Mouse (Mus musculus): ENCODE measurements around the gene Plcg1. TPM values are rescaled to one million over a fixed set of nuclear protein-coding genes. Genes with fewer than 3 reads are reported as not detected.

Gene Plcg1
- total RNA-seq (2015; ENCODE audit: low replicate concordance) (2.2 and 7.5 TPM in 2 replicates), total RNA-seq (2017; ENCODE audit: low replicate concordance) (3.0 and 11.6 TPM in 2 replicates)

DNA sequence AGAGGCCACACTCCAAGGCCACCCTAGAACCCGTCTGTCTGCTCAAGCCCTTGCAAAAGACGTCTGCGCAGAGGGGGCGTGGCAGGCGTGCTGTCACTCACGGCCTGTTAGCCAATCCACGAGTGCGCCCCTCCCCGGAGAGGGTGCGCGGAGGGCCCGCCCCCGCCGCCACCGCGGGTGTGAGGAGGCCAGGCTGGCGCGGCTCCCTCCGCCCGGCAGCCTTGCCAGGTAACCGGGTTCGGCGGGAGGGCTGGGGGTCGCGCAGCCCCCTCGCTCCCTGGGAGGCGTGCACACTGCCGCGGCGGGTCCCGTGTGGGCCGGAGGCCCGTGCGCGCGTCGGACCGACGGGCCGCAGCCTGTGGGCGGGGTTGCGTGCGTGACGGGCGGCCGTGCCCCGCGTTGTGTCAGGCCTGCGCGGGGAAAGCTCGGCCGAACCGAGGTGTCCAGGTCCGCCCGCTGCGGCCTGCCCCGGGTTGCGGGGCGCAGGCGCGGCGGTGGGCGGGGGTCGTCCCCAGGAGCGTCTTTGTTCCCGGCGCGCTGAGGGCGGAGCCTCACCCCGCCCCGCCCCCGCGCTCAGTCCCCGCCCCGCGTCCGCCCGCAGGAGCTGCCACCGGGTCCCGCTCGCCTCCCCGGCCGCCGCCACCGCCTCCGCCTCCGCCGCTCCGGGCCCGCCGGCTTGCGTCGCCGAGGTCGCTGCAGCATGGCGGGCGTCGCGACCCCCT lies at the start of gene Plcg1:
Plcg1 (plus strand) TSS at position 184 of the 722 bp plus-strand sequence.
- peak; percentile 91 for ATAC-seq (replicated peaks; ENCODE audit: low FRiP score, poor library complexity, severe bottlenecking)

DNA sequence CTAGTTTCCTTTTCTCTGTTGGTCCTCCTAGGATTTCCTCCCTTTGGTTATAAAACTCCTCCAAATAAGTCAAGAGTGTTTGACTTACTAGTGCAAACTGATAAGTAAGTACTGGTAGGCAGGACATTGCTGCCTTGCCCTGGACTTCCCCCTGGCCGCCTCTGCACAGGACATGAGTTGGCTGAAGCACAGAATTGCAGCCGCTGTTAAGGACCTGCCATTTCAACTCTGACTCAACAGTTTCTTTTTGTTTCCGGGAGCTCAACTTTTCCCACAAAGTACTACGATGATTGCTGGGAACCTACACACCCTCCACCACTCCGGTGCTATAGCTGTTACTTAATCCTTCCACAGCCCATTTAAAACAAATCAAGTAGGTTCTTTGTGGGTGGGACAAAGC lies 30.8 kb upstream of the Plcg1 start:
- ATAC-seq (replicated peaks; ENCODE audit: low FRiP score, poor library complexity, severe bottlenecking): no peak

DNA sequence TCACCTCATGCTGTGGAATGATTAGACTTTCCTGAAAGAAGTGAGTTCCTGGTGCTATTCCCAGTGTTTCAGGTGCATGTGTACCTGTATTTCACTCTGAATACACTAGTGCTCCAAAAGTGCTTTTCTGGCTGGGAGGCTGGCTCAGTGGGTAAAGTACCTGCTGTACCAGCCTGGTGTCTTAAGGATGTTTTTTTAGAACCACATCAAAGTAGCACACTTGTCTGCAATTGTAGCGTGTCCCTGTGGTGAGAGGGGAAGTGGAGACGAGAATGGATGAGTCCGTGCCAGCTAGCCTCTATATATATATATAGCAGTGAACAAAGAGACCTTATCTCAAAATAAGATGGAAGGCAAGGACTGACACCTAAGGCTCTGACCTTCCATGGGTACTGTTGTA lies 29.5 kb upstream of the Plcg1 start:
- ATAC-seq (replicated peaks; ENCODE audit: low FRiP score, poor library complexity, severe bottlenecking): no peak

DNA sequence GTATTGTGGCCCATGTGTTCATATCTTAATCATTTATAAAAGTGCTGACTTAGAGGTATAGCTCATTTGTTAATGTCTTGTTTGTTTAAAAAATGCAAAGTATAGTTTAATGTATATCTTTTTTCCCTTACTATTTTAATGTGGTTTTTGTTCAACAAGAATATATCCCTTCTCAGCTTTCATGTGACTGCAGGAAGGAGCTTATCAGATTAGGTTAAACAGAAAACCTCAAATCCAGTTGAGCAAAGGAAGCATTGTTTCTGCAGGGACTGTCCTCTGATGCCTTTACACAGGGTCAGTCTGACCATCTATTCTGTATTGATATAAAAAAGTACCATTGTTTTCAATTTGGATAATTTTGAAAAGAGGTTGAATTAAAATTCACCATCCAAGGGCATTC lies 28.3 kb upstream of the Plcg1 start:
- no peak for ATAC-seq (replicated peaks; ENCODE audit: low FRiP score, poor library complexity, severe bottlenecking)

DNA sequence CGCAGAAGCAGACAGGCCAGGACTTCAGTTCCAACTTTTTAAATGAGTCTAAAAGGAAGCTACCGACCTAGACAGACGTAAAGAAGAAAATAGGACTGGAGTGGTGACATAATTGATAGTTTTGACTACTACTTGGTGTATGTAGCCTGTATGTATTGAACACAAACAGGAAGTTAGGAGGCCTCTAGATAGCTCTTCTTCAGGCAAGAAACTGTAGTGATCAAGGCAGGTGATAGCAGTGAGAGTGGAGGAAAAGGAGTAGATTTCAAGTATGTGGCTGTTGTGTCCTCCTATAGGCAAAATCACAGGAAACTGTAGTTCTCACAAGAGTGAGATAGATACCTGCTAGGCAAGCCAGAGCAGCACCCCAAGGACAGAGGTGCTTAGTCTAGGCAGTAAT lies 23.4 kb upstream of the Plcg1 start:
- ATAC-seq (replicated peaks; ENCODE audit: low FRiP score, poor library complexity, severe bottlenecking): no peak

DNA sequence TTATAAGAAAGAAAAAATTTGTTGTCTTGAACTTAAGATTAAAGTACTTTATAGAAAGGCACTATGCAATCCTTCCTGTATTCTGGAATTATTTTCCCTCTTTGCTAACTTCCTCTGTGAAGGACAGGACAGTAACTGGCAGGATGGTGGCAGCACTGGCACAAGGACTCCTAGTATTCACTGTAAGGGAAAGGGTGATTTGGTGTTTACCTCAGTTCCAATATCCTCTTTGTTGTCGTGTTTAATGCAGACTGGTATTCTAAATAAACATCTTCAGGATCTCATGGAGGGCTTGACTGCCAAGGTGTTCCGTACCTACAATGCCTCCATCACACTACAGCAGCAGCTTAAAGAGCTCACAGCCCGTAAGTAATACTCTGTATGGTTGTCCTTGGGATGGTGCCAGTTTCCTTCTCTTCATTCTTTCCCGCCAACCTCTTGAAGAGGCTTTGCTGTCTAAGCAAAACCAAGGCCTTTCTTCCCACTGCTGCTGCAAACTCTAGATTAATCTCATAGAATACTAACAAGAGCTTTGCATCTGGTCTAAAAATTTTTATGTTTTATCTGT lies 15.6 kb upstream of the Plcg1 start:
- ATAC-seq (replicated peaks; ENCODE audit: low FRiP score, poor library complexity, severe bottlenecking): no peak

DNA sequence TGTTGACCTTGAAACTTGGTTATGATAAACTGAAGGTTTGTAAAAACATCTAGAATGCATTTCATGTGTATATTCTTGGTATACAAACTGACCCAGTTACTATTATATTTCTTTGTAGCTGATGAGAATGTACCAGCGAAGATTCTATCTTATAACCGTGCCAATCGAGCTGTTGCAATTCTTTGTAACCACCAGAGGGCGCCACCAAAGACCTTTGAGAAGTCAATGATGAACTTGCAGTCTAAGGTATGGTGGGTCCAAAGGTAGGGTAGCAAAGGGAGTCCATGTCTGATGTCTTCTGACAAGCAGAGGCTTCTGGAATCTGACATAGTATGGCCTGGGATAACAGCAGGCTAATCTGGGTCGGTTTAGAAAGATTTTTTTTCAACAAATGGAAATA lies 13.8 kb upstream of the Plcg1 start:
- 0 out of 2 replicates have a peak, but pooled peaks have one; percentile 54 for ATAC-seq (replicated peaks; ENCODE audit: low FRiP score, poor library complexity, severe bottlenecking)

DNA sequence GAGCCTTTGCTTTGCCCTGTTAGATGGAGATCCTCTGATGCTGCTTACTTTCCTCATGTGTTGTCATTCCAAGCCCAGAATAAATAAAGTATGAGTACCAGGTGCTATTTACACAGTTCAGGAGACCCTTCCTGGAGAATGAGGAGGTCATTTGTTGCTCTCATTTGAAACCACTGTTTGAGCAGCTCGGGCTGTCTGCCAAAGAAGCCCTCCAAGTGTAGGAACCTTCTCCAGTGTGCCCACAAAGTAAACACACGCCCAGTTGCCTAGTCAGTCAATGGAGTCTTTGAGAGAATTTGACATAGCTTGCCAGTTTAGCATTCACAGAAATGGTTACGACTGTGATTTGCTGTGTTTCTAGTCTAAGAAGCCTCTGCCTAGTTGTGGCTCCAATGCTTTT lies 12.3 kb upstream of the Plcg1 start:
- no peak for ATAC-seq (replicated peaks; ENCODE audit: low FRiP score, poor library complexity, severe bottlenecking)

DNA sequence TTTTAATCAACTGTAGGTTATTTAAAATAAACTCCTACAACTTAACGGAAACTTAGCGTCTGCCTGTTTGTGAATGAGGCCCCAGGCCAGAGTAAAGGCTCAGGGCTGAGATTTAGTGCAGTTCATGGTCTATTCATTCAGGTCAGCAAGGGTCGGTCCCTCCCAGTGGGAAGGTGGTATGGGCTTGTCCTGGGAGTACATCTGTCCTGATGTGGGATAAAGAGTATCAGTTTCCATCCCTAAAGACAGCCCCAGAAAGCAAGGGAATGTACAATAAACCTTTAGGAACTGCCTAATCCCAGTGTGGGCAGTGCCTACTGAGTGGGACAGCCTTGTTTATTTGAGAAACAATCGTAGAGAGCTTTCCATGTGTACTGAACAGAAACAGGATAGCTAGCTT lies 8.4 kb upstream of the Plcg1 start:
- no peak for ATAC-seq (replicated peaks; ENCODE audit: low FRiP score, poor library complexity, severe bottlenecking)

DNA sequence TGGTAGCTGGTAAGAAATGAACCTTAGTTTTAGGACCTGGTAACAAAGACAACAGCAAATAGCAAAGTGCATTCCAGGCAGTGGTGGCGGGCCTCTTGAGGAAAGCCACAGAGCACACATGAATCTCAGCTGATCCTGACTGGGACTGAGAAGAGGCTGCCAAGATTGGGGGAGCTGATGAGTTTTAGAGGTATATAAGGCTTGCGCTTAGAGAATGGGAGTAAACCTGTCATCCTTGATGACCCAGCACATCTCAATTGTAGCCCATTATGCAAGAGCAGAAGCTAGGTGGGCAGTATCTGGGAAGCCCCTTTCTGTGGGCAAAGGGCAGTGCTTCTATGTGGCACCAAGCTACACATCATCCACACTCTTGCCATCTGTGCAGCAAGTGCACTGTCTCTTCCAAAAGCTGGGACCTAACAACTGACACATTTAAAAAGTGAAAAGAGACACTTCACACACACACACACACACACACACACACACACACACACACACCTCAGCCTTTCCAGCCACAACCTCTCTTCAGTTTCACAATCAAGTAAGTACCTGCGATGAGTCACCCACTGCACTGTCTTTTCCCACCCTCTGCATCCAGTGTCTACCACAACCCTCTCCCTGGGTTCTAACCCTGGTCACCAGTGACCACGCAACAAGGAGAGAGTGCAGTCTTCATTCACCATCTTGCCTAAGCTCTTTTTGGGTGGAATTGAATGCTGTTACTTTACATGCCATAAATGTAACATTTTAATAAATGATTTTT lies 7.3 kb upstream of the Plcg1 start:
- no peak for ATAC-seq (replicated peaks; ENCODE audit: low FRiP score, poor library complexity, severe bottlenecking)

DNA sequence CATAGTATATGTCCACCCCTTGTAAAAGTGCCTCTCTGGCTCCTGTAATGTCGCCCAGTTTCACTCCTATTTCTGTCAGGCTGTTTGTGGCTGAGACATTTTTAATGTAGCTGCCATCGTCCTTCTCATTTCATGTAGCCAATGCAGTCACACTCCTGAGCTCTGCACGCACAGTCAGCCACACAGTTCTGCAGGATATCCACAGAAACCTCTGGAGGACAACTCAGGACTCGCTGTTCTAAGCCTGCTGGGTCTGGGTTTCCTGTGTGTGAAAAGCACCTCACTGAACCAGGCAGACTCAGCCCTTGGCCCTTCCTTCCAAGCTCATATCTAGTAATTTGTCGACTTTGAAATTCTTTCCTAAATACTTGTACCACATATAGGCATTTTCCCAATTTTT lies 6.6 kb upstream of the Plcg1 start:
- no peak for ATAC-seq (replicated peaks; ENCODE audit: low FRiP score, poor library complexity, severe bottlenecking)

DNA sequence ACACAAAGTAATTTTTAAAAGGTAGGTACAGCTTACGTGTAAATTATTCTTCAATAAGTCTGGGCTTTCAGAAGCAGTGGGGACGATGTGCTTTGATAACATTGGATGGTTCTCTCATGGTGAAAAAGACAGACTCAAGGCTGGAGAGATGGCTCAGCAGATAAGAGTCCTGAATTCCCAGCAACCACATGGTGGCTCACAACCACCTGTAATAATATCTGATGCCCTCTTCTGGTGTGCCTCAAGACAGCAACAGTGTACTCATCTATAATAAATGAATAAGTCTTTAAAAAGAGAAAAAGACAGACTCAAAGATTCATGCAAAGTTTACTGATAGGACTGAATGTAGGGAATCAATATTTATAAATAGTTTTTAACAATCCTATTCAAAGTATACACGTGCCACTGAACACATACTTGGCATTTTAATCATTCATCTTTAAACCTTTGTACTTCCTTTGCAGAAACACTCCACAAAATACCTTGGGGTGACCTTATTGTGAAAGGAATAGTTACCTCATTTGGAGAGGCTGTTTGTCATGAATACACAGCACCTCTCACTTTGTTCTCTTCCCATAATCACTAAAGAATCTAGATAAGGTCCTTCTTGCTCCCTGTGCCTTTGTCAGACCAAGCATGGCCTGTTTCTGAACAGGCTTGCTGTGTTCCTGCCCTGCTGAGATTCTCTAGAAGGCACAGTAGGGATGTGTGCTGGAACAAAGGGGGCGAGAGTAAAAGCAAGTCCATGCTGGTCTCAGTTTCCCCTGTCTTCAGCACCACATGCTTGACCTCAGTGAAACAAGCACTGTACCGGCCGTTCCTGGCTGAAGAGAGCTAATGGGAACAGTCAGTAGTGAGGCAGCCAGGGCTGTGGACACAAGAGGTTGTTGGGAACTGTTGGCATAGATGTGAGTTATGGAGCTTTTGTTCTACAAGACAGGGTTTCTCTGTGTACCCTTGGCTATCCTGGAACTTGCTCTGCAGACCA lies 4.9 kb upstream of the Plcg1 start:
- no peak for ATAC-seq (replicated peaks; ENCODE audit: low FRiP score, poor library complexity, severe bottlenecking)

DNA sequence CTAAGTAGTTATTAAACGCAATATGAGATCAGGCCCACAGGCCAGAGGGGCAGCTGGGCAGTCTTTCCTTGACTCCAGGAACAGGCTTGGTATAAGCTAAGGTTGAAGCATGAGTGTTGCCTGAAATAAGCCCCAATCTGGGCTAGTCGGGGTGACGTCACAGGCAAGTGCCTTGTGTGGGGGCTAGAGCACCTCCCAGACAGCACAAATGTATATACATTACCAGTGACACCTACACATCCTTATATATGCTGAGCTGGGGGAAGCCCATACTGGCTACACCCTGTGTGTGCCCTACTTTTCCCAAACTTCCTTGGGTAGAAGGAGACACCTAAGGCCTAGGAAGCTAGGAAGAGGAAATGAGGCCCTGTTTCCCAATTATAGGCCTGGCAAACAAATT lies 2.1 kb upstream of the Plcg1 start:
- ATAC-seq (replicated peaks; ENCODE audit: low FRiP score, poor library complexity, severe bottlenecking): no peak

DNA sequence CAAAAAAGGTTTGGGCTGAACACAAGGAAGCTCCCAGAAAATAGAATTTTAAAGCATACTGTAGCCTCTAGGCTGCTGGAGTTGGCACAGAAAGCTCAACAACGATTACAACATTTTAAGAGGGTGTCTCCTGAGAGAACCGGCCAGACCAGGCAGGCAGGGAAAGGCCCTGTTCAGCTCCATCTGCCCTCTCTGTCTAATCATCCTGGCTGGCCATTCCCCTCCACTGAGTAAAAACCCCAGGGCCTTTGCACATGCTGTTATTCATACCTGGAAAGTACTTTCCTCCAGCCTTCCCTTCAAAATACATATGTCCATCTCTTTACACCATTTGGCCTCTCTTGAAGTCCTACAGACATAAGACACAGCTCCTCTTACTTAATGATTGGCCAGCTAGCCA lies 1.7 kb upstream of the Plcg1 start:
- ATAC-seq (replicated peaks; ENCODE audit: low FRiP score, poor library complexity, severe bottlenecking): no peak

DNA sequence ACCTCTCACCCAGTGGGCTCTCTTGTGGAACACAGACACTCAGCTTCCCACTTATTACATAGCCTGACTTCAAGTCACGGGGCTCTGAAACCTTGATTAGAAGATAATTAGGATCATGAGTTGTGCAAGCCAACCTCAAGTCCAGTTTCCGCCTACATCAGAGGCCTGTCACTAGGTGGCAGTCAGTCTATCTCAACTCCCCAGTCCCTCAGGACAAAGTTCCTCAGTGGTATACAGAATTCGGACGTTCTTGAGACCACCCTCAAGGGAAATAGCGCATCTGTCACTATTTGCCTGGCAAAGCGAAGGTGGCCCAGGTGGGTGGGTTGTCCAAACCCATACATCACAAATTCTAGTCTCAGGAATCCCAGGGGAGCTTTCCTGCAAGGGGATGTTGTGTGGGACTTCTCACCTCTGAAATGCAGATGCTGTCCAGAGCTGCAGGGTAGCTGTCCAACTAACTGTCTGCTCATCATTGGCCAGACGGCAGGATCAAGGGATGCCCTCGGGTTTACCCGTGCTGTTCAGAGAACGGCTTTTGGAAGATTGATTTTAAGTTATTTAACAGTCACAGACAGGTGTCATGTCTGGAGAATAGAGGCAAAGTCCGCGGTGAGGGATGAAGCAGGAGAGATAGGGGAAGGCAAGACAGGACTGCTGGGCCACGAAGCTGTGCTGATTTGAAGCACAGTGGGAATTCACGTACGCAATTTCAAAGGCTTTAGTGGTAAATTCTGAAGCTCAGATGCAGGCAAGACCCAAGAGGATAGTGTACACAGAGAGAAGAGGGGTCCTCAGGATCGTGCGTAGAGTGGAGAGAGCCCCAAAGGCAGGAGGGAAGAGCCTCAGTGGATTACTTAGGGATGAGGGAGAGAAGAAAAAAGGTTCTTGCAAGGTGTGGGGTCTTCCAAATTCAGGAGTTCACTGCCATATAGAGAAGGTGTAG lies 976 bp upstream of the Plcg1 start:
- ATAC-seq (replicated peaks; ENCODE audit: low FRiP score, poor library complexity, severe bottlenecking): no peak

DNA sequence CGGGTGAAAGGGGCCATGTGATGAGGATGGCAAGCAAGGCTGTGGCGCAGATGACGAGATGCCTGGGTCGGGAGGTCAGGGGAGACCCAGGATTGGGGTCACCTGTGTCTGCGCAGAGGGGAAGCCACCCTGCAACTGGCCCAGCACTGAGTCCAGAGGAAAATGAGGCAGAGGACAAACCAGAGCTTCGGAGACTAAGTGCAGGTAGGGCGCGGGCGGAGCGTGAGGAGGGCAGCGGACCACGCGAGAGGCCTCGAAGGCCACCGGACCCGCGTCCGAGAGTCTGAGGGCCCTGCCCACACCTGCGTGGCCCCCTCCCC lies 343 bp upstream of the Plcg1 start:
- no peak for ATAC-seq (replicated peaks; ENCODE audit: low FRiP score, poor library complexity, severe bottlenecking)

DNA sequence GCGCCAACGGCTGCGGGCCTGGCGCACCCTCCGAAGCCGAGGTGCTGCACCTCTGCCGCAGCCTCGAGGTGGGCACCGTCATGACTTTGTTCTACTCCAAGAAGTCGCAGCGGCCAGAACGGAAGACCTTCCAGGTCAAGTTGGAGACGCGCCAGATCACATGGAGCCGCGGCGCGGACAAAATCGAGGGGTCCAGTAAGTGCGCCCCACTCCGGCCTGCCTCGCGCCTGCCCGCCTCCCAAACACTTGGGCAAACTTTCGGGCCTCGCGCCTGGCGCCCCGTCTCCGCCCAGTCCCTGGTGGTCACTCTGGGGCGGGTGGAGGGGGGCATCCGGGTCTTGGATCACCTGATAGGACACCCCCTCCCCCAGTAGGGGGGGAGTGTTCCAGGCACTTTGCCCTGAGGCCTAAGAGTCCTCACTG lies 750 bp downstream of the Plcg1 start:
- no peak for ATAC-seq (replicated peaks; ENCODE audit: low FRiP score, poor library complexity, severe bottlenecking)

DNA sequence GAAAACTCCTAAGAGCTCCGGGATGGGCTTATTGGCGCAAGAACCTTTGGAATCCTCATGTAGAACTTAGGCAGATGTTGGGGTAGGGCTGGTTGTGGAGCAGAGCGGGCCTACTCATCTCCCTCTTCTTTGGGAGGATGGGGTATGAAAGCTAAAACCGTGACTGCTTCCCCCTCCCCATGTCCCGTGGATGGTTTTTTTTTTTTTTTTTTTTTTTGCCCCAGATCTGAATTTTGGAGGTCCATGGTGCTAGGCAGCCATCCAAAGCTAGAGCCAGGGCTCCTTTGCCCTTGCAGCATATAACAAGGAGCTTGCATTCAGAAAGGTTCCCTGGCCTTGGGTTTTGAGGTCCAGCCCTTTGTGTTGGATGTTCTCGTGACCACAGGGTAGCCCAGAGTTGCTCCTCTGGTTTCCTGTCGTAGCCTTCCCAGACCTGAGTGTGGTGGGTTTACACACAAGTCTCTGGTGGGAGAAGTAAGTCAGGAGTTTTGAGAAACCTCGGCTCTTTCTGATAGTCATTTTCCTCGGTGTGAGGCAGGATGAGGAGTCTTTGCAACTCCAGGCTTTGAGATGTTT lies 1.4 kb downstream of the Plcg1 start:
- no peak for ATAC-seq (replicated peaks; ENCODE audit: low FRiP score, poor library complexity, severe bottlenecking)

DNA sequence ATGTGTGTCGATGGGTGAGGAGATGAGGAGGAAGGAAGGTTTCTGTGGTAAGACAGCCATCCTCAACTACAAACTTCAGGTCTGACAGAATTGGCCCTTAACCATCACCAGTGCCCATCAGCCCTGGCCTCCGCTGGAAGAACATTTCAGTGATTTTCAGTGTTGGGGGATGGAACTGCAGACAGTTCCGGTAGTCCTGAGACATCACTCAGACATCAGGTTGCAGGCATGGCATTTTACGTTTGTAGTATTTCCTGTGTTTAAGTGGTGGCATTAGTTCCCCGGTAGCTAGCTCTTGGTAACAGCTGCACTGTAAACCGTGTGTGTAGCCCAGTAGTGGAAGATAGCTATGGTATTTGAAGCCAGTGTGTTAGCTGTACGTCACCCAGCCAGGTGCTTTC lies 2.0 kb downstream of the Plcg1 start:
- no peak for ATAC-seq (replicated peaks; ENCODE audit: low FRiP score, poor library complexity, severe bottlenecking)

Data from erythroid progenitor cell, adult 5-6 weeks (primary cell).